Mouse (Mus musculus) lung, postnatal 10 days (tissue): Measurements from ENCODE around the gene Rarg.

ENCODE experiments used
- DNase-seq: peaks from one replicate; pipeline ENCODE4 v3.0.0; 2021

The Rarg gene

GRCm38 (mm10) chr15:102202971-102203834 is 54.1 kb downstream of the Rarg start, which contains the start of gene Zfp740:
Zfp740 (plus strand) TSS chr15:102203249.
- DNase-seq: peak; percentile 99

- peak; percentile 39 for DNase-seq
These were observed 58.5 kb downstream of the Rarg start for GRCm38 (mm10) chr15:102198841-102199240.

- DNase-seq: no peak
These were observed 61.9 kb downstream of the Rarg start for GRCm38 (mm10) chr15:102195373-102195772.

DNA sequence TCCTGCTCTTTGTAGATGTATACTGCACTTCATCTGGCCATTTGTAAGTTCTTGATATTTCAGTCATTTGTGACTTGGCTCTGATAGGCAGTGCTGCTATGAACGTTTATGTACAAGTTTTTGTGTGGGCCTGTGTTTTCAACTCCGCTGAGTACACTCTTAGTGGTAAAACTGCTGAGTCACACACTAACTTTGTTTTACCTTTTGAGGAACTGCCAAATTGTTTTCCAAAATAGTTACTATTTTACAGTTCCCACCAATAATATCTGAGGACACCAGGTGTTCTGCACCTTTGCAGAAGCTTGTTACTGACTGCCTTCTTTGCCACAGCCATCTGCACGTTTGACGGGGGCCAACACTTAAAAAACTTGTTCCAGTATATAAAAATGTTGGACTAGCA is 62.9 kb downstream of the Rarg start:
- no peak for DNase-seq

DNA sequence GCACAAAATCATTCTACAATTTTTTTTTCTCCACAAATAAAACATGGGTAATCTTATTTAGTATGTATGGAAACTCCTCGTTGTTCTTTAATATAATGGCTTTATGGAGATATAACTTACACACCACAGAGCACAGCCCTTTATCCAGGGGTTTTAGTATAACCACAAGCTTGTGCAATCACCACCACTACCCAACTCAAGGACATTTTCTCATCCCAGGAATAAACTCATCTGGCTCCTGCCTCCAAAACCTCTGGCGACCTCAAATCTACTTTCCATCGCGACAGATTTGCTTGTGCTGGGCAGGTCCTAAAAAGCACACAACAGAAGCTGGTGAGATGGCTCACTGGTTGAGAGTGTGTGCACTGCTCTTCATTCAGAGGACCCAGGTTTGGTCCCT is 63.7 kb downstream of the Rarg start:
- DNase-seq: no peak

DNA sequence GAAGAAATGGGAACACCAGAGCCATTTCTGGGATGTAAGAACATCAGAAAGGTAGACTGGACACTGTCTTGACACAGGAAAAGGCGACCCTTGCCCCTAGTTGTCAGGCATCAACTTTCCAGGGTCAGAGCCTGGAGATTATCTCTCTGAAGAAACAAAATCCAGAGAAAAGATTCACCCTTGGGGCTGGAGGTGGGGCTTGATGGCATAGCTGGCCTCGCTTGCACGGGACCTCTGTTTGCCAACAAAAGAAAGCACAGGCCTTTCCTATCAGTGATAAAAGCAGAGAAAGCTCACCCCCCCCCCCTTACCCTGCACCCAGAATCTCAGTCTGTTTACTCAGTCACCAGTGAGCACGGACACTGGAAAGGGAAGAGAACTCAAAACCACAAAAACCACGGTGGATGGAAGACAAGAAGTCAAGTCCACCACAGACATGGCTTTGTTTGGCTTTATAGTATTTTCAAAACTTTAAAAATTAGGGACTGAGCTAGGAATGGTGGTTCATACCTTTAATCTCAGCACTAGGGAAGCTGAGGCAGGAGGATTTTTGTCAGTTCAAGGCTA is 64.4 kb downstream of the Rarg start:
- DNase-seq: no peak

GRCm38 (mm10) chr15:102192271-102192812 is 65.0 kb downstream of the Rarg start:
- no peak for DNase-seq

DNA sequence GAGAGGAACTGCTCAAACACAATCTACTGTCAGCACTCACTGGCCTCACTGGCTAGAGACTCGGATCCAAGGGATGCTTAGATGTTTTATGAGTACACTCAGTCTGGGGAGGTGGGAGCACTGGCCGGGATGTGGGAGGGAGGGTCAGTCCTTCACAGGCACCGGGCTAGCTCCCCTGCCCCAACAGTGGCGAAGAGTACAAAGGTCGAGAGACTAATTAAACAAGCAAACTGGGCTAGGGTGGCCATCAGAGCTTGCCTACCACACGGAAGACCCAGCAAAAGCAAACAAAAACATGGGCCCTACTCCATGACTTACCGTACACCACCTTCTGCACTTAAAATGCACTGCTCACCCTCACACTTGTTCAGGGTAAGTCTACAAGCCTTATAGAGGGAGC is 65.6 kb downstream of the Rarg start:
- DNase-seq: no peak

DNA sequence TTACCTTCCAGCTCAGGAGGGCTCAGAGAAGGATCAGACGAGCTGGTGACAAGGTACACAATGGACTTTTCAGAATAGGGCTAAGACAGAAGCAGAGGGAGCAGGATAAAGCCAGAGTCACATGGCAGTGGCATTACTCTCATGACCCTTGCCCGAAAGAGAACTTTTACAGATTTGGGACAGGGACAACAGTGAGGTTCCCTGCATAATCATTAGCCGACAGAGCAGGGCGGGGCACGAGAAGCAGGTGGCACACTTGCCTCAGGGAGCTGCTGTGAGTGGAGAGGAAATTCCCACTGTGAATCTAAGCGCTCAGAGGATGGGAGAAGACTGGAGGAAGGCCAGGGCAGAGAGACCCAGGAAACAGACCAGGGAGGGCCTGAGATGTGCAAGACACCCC is 68.4 kb downstream of the Rarg start:
- DNase-seq: no peak

DNA sequence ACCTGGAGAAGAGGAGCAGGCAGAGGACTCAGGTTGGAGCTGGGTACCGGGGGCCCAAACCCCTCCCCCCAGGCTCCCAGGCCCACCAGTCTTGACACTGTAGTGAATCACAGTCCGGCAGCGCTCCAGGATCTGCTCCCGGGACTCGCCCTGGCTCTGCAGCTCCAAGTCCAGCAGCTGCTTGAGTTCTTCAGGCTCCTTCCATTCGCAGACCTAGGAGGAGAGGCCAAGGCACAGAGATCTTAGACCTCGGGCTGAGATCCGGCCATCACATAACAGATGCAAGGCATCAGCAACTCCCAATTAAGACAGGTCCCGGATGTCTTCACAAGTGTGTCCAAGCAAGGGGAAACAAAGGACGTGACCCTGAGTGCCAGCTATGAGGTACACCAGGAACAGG is 69.2 kb downstream of the Rarg start:
- peak; percentile 81 for DNase-seq

GRCm38 (mm10) chr15:102186239-102186638 is 71.1 kb downstream of the Rarg start:
- DNase-seq: no peak
